Mouse (Mus musculus) kidney, adult 18-20 months (tissue): ENCODE results near the gene Klhdc10.
"Not testable (repeated sequence)": the region's sequence is repeated elsewhere in the genome, so short reads cannot be mapped to it uniquely, and the experiment has no call there.

ENCODE experiments used
- DNase-seq: peaks from one replicate; pipeline ENCODE4 v3.0.0; 2021

Klhdc10 gene

DNA sequence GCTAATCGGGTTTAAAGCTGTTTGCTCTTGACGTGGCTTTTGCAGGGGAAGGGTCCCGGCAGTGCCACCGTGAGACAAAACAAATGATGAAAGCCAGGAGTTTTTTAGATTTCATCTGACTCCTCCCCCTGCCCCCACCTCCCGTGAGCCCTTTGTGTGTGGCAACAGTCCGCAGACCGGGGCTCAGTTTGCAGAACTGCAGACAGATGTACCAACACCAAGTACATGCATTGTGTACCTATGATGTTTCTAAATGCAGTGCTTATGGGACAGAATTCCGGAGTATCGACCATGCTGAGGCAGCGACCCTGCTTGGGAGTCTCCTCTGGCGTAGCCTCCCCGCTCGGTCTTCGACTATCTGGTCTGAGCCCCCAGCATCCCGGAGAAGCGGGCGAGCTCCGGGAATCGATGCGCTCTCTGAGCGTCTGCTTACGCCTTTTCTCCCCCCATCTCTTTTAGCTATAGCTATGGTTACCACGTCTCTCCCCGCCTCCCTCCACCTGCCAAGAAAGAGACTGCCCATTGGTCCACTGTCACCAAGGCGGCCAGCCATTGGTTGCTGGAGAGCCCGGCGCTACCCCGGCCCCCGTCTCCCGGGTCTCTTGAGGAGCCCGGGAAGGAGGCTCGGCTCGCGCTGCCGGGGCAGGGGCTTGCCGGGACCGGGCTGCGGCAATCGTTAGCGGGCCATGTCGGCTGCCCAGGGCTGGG is at the start of gene Klhdc10:
TSS of gene Klhdc10 (plus strand) at position 561 of the 708 bp plus-strand sequence.
- peak; percentile 100 for DNase-seq

GRCm38 (mm10) chr6:30352762-30353161 is 48.9 kb upstream of the Klhdc10 start:
- no peak for DNase-seq

GRCm38 (mm10) chr6:30353661-30354060 is 48.0 kb upstream of the Klhdc10 start:
- DNase-seq = no peak

GRCm38 (mm10) chr6:30354760-30355159 is 46.9 kb upstream of the Klhdc10 start:
- no peak for DNase-seq

GRCm38 (mm10) chr6:30355701-30356100 is 46.0 kb upstream of the Klhdc10 start:
- DNase-seq = no peak

- no peak for DNase-seq
These were observed 45.5 kb upstream of the Klhdc10 start for GRCm38 (mm10) chr6:30356161-30356560.

- DNase-seq = no peak
These were observed 45.0 kb upstream of the Klhdc10 start for GRCm38 (mm10) chr6:30356680-30357079.

- peak; percentile 87 for DNase-seq
These were observed 44.0 kb upstream of the Klhdc10 start for GRCm38 (mm10) chr6:30357561-30358177.

DNA sequence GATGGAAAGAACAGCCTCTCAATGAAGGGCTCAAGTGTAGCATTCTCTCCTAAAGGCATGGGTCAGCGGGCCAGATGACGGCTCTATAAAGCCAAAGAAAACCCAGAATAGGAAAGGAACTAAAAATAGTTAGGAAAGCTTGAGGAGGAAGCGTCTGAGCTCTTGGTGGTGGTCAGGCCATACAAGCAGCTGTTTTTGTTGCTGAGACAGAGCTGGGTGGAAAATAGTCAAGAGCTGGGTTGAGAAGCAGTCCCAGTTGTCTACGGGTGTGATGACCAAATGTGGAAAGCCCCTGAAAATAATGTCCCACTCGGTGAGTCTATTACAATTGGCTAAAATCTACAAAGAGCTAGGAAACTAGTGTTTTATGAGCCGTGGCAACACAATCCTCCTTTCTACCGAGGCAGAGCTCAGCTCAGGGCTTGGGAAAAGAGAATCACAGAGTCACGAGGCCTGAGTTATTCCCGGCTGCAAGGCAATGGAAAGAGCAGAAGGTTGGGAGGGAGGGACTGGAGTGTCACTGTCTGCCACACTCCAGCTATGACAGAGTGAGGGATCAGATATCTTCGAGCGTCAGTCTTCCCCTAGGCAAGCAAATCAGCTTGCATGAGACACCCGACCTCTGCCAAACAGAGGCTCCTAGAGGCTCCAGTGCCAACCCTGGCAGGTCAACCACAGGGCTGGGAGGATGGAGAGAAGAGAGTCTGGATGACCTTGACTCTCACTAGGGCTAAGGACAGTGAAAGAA is 41.7 kb upstream of the Klhdc10 start:
- no peak for DNase-seq

GRCm38 (mm10) chr6:30363808-30364207 is 37.9 kb upstream of the Klhdc10 start:
- no peak for DNase-seq

GRCm38 (mm10) chr6:30369291-30369690 is 32.4 kb upstream of the Klhdc10 start:
- DNase-seq = no peak

DNA sequence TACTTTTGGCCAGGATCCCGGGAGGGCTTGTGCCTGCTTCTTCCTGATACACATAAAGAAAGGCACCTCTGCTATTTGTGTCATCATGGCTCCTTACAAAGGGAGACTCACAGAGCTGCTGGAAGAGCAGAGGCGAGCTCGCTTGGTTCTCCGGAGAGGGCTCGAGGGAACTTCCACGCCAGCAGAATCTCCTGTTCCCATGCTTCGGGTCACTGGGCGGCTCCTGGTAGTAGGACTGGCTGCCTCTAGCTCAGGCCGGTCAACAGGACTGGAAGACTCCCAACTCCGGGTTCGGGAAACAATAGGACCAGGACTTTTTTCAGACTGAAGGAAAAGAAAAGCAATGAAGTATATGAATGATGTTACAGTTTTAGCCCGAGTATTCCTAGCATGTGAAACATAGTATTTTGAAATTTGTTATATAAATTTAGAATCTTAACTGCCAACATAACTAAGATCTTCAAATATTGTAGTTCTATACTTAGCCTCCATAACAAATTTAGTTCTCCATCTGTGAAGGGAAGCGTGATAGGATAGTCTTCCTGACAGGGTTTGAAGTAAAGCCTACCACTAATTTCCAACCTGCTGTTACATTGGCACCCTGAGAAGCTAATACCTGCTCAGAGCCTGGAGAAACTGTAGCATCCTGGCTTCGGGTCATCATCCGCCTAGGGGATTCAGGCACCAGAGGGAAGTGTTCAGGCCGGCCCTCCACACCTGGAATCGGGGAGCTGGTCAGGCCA is 28.9 kb upstream of the Klhdc10 start:
- DNase-seq = no peak

DNA sequence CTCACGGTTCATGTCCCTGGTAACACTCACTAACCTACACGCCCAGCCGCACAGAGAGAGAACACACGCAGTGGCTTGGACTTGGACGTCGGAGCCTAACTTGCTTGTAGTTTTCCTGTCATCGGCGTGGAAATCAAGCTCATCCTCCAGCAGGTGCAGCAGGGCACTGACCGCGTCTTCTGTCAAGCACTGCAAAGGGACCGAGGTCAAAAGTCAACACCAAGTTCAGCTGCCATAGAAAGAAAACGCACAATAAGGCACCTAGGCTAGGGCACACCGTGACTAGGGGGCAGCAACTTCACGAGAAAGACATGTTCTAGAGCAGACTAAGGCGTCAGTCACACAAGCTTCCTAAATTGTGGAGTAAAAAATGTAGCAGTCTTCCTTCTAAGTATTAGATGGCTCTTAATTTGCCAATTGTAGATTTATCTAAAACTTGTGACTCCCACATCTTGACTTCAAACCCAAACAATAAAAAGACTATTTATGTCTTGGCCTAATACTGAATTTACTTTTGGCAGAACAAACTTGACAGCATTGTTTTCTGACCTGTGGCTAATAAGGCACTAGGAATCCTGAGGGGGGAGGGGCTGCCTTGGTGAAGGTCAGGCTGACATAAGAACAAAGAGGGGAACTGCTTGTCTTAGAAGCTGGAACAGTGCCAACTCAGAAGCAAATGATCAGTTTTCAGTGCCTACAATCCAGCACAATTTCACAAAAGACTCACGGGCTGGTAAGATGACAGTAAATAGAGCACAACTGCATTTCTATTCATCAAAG is 26.7 kb upstream of the Klhdc10 start:
- peak; percentile 52 for DNase-seq

DNA sequence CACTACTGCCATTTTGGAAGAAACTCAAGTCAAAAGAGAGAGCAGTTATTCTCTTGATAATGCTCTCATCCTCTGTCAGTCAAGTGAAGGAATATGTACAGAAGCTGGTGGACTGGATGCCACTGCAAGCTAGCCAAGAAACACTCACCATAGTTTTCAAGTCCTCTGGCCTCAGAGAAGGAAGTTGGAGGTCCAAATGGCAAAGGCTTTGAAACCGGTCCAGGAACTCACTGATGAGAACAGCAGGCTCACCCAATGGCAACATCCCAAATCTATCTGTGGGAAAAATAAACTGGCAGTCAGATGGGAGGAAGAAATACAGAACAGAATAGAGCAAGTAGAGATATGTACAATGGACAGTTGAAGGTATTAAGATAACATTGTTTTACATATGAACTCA is 25.9 kb upstream of the Klhdc10 start:
- peak; percentile 25 for DNase-seq

- DNase-seq = no peak
These were observed 20.6 kb upstream of the Klhdc10 start for GRCm38 (mm10) chr6:30381116-30381515.

DNA sequence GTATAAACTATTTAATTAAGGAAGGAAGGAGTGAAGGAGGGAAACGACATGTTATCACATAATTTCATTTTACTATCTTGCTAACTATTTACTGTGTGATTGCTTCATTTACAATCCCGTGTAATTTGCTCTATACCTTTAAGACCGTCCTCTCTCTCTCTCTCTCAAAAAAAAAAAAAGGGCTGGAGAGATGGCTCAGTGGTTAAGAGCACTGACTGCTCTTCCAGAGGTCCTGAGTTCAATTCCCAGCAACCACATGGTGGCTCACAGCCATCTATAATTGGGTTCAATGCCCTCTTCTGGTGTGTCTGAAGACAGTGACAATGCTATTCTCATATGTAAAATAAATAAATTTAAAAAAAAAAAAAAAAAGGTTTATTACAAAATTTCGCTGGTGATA is 11.4 kb upstream of the Klhdc10 start:
- not testable (repeated sequence) for DNase-seq

DNA sequence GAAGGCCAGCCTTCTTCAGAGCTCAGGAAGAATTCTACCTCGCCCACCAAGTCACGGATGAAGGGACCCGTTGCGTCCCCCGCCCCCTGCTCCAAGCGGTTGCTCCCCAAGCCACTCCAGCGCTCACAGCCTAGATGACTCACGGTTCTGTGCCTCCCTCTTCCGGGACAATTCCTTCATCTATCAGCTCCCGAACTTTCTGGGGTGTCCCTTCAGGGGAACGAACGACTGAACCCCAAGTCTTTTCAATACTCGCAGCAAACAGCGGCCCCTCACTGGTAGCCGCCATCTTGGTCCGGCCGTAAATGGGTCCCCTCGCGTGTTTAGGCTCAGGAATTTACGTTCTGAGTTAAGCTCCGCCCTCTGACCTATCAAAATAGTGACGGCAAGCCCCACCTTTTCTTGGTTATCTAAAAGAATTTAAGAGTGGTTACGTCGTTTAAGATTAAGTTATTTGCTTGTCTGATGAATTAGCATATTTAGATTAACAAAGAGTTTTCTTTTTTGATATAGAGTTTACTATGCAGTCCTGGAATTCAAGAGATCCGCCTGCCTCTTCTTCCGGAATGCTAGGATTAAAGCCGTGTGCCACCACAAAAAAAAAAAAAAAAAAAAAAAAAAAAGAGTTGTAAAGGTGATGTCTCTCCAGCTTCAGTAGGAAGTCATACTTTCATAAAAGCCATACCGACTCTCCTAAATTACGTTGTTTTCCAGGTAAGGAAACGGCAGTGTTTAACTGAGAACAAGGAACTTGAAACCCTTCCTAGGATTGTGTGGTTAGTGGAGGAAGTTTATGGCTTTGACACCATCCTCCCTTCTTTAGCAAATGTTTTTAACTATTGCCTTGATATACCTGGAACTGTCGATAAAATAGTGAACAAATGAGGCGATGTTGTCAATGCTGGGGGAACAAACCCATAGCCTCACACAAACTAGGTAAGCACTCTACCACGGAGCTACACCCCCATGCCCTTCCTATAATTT is 10.7 kb upstream of the Klhdc10 start, which contains the start of gene Zc3hc1:
TSS of gene Zc3hc1 (minus strand) at position 315 of the 984 bp plus-strand sequence.
- DNase-seq = peak; percentile 79

GRCm38 (mm10) chr6:30391996-30392395 is 9.7 kb upstream of the Klhdc10 start:
- no peak for DNase-seq

GRCm38 (mm10) chr6:30400146-30400545 is 1.5 kb upstream of the Klhdc10 start:
- no peak for DNase-seq

DNA sequence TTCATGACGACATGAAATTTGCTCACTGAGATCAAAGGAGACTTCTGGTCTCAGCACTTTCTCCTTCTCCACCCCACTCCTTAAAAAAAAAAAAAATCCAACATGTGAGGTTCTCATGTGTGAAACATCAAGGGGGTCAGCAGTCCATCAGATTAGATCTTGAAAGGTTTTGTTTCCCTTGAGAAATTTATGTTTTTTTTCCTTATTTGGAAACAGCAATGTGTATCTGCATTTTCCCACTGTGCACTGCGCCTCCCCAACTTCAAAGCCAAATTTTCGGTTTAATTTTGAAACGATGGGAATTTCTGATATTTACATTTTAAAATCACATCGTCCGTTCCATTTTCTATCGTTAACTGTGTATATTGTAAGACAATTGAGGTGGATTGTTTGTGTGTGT is 952 bp upstream of the Klhdc10 start:
- DNase-seq = no peak

DNA sequence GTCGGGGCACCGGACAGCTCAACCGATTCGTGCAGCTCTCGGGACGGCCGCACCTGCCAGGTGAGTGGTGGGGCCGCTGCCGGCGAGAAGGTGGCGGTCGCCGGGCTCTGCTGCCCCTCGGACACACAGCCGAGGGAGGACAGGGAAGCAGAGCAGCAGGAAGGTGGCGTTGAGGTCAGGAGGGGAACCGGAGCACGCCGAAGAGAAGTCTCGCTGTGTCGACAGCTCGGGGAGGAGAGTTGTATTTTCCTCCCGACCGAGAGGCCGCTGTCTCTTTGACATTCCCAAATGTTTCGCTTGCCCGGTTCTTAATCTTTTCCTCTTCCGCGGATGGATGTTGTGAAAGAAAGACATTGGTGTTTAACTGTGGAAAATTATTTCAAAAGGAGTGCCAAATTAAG is 423 bp downstream of the Klhdc10 start:
- no peak for DNase-seq
